Mouse (Mus musculus) layer of hippocampus, adult 8-10 months (tissue): ENCODE data around the gene Gm30083. TPM values are rescaled to one million over a fixed set of nuclear protein-coding genes. Genes with fewer than 3 reads are reported as not detected.
A peak's percentile ranks its signal among the peaks of the same experiment; 100 is the strongest.

ENCODE experiments used
- DNase-seq, 2 experiments: peaks; one replicate each; pipeline ENCODE4 v3.0.0; 2022; ENCODE audit warnings: low spot score in 2 of 2
- total RNA-seq, 4 experiments: library from RNA; stranded (reverse); gene quantifications; 2 replicates each; pipeline ENCODE4 v1.2.4; 2022

Gene Gm30083
- not detected for total RNA-seq

DNA sequence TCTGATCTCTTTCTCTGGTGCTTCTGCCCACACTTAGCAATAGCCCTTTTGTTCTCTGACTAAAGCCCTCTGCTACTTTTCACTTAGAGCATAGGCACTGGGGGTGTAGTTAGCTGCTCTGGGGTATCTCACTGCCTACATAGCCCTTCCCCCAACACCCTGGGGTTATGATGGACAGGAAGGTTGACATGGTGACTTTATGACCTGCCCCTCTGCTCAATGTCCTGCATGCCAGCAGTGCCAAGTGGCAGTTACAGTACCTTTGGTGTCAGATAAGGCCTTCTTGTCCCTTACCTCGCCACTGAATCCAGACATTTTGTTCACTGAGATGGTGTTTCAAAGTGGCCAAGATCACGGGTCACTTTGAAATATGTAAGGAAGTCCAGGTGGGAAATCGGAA lies at the start of gene Gm30083:
TSS of gene Gm30083 (minus strand) at position 120 of the 400 bp plus-strand sequence.
- DNase-seq = no peak

DNA sequence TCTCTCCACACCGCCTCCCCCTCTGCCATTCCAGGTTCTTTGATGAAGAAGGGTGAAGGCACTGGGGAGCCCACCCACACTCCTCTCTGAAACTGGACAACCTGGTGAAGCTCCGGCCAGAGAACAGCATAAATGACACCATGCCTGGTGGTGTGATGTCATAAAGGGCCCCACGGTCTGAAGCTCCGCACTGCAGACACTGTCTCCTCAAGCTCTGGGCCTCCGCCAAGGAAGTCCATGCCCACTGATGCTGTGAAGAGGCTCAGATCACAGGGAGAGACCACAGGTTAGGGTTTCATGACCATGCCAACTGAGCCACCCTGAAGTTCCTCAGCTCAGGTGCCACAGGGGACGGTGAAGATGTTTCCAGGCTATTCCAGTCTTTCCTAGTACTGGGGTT lies 37.5 kb upstream of the Gm30083 start, which contains the start of gene Antxrl:
TSS of gene Antxrl (plus strand) at position 192 of the 400 bp plus-strand sequence.
- DNase-seq = no peak

DNA sequence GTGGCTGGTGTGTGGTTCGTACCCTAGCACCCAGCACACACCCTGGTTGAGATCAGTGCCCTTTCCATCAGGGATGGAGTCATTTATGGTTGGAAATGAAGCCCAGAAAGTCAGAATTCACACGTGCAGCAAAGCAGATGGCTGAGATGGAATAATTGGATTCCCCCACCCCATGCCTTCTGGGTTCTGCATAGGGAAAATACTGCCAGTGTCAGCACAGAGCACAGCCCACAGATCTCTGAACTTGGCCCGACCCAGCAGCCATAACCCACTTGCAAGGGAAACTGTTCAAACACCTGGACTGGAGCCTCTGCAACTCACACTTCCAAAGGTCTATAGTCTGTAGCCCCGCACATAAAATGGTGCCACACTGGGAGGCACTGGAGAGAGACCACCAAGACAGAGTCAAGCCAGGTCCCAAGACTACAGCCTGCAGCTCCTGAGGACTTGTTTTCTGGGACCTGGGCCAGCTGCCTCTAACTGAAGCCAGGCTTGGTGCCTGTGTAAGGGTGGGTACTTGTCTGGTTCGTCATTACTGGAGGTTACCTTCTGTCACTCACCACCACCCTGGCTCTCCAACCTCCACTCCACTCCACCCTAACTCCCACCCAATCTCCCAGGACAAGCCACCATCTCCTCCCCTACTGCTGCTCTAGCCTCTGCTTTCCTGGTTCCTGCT lies 35.3 kb upstream of the Gm30083 start:
- no peak for DNase-seq

DNA sequence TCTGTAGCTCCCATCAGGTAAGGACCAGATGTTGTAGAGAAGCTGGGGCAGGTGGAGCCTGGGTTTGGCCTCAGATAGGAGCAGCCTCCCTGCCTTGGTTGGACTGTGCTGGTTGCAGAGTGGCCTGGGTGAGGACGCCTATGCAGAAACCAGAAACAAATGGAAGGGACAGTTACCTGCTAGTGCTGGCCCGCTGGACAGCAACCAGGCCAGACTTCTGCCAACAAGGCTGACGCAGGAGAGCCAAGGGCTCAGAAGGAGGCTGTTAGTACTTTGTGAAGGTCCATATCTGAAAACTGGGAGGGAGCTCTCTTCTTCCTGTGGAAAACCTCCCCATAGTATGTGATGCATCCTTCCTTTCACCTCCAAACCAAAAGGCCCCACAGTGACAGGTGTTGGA lies 28.4 kb upstream of the Gm30083 start:
- DNase-seq = no peak

DNA sequence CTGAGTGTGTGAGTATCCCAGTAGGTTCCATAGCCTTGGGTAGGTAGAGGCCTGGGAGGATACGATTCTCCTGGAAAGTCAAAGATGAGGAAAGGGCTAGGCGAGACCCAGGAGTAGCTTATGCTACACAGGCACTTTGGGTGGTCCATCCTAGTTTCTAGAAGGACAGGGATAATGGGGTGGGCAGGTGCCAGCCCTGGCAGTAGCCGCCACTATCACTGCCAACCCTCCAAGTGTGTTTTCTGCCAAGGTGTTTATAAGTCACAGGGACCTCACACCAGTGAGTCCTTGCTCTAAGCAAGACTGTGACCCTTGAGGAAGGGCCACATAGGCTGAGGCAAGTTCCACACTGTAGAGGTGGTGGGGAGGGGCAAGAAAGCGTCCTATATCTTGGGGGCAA lies 26.3 kb upstream of the Gm30083 start:
- DNase-seq = no peak

DNA sequence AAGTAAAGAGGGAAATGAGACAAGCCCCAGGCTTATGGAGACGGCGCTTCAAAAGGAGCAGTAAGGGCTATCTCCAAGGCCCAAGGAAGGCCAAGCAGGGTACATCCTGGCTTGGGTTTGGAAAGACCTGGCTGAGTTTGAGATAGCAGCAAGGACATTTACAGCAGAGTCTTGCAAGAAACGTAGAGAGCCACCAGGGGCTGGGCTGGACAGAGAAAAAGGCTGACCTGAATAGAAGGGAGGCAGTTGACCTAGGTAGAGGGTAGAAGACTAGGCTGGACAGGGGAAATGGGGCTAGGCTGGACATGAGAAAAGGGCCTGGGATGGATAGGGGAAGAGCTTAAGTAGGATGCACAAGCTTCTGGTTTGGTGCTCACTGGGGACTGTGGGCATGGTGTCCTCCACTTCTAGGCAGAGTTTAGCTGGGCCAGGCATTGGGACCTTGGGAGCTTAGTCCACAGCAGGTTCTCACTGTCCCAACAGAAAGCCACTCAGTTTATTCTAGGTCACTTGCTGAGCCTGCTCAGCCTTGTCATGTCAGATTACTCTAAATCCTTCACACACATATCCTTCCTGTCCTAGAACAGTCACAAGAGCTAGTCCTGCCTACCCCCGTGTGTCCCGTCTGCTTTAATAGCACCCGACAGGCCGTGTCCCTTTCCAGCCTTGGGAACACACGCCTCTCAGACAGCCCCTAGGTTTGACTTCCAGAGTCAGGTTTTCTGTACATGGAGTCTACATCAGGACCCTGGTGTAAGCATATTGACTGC lies 19.0 kb upstream of the Gm30083 start:
- DNase-seq = no peak

DNA sequence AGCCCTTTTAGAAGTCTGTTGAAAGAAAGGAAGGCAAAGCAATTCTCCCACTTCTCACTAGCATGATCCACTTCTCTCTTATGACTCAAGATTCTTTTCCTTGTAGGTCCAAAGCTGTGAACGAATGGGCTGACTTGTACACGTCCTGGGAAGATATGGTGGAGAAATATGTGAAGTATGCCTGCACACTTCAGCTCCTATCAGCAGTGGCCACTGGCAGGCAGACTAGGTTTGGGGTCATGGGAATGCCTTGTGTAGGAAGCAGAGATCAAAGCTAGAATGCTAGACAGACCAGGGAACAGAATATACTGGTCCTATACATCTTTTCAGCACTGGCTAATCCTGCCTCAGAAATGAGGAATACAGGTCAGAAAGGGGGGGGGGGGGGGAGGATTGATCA lies 11.7 kb upstream of the Gm30083 start:
- no peak for DNase-seq

DNA sequence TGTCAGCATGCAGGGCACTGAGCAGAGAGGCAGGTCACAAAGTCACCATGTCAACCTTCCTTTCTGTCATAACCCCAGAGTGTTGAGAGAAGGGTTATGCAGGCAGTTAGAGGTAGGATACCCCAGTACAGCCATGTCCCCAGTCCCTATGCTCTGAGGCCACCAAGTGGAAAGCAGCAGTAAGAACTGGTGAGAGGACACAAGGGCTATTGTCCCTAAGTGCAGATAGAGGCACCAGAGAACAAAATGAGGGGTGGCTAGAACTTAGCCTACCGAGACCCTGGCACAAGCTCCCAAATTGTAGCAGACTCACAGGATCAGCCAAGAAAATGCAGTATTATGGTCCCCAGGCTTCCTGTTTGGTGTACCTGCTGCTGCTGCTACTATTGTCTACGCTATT lies 2.0 kb upstream of the Gm30083 start:
- no peak for DNase-seq

DNA sequence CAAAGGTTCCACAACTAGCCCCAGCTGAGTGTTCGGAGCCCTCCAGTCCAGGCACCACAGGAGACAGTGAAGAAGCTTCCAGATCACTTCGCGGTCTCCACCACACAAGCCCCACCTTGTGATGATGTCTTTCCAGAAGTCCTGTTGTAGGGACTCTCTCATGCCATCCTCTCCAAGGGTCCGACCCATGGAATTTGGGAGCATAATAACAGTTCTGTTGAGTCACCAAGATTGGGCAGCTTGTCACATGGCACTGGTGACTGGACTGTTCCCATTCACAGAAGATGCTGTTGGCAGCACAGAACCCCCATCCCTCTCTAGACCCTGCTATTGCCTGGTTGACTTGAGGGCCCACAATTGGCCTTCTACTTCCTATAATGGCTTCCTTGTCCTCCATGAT lies 1.4 kb upstream of the Gm30083 start, which contains the start of gene Gm5460:
TSS of gene Gm5460 (plus strand) at position 378 of the 400 bp plus-strand sequence.
- DNase-seq = no peak

DNA sequence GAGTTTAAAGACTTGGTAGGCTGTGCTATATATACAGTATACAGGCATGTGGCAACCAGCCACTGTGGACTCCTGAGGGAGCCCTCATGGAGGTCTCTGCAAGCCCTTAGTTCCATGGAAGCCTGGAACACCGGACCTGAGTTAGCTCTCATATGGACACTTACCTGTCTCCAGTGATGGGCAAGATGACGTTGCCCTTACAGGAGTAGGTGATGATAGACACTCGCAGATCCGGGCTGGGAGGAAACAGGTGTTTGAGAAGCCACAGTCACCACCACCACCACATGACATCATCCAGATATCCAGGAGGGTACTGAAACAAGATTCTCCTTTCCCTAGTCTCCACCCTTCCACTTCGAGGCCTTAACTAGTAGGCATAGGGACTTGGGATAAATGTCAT lies 12.6 kb downstream of the Gm30083 start:
- DNase-seq = no peak

DNA sequence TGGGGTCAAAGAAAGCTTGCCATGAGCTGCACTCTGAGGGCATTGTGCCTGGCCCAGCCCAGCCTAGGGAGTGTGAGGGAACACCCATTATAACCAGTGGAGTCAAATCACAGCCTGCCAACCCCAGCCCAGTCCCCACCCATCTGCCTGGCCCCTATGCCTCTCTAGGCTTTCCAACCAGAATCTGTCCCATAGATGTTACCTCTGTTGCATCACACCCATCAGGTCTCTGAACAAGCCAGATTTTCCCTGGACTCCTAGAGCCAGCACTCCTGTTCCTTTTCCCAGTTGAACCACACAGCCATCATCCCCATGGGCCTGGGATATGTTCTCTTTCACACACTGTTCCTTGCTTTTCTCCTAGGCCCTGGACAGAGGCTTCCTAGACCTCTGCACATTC lies 13.5 kb downstream of the Gm30083 start:
- DNase-seq = no peak

DNA sequence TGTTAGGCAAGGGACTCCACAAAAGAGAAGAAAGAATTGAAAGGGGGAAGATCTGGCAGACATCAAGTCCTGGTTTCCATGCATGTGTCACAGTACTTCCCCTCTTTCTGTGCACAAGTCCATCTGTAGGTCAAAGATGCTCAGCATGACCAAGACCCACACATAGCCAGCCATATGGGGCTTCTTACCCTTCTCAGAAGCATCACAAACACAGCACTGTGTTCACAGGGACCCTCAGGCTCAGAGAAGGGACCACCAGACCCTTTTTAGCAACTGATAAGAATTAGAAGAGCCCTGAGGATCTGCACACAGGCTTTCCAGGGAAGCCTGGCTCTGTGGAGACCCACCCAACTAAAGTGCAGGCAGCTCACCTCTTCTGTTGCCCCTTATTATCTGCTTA lies 14.9 kb downstream of the Gm30083 start:
- no peak for DNase-seq

DNA sequence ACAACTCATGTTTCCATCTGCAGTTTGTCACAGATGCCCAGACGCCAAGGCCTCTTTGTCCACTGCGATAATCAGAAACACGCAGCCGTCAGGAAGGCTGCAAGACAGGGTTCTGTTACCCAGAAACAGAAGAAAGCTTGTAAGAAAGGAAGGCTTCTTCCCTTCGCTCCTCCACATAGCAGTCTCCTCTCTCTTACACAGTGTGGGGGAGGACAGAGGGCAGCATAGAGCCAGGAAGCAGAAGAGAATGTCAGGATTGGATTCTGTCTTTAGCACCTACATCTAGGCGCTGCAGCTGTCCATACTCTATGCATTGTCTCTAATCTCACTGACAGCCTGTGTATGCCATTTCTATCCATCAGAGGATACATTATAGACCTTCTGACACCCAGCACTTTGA lies 17.6 kb downstream of the Gm30083 start:
- no peak for DNase-seq

DNA sequence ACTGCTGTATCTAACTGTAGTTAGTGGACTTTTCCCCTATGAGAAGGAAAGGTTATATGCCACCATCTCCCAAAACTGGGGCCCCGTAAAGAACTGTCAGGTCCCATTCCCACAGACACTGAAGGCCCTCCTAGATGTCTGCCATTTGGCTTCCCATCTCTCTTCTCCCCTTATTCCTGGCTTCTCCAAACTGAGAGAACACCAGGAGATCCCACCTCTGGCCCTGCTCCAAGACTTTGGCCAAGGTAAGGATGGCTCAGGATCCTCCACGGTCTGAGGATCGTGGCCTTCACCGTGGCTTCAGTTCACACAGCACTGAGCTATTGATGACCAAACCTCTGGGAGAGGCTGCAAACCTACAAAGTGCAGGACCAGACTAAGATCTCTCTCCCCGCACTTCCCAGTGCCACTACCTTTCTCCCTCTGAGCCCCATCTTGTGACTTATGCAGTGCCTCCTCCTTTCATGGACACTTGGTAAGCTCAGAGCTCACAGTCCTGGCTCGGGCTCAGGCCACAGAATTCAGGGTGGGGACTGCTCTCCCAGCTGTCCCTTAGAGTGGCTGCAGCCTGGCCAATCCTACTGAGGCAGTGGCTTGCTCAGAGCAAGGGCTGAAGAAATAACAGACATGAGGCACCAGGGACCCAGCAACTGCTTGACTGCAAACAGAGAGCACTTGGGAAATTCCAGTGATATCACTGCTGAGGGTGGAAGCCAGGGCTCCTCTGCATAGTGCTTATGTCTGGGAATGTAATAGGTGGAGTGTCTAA lies 21.3 kb downstream of the Gm30083 start:
- DNase-seq = no peak

DNA sequence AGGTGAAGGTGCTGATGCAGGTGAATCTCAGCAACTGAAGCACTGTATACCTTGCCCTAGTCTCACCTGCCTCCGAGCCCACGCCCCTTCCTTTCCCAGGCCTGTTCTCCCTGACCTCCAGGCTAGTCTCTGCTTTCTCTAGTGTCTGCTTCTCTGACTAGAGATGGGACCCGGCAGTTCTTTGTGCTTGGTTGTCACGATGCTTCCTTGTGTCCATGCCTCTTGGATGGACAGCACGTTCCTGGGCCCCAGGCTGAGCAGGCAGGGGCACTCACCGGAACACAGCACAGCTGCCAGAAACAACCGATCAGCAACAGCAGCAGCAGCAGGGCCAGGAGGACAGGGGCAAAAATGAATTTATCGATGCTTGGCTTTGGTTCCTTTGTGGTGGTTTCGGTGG lies 21.9 kb downstream of the Gm30083 start:
- no peak for DNase-seq

DNA sequence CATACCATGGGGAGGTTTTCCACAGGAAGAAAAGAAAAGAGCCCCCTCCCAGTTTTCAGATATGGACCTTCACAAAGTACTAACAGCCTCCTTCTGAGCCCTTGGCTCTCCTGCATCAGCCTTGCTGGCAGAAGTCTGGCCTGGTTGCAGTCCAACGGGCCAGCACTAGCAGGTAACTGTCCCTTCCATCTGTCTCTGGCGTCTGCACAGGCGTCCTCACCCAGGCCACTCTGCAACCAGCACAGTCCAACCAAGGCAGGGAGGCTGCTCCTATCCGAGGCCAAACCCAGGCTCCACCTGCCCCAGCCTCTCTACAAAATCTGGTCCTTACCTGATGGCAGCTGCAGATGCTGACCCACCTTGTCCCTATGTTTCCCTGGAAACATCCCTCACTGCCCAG lies 23.0 kb downstream of the Gm30083 start:
- DNase-seq = no peak

DNA sequence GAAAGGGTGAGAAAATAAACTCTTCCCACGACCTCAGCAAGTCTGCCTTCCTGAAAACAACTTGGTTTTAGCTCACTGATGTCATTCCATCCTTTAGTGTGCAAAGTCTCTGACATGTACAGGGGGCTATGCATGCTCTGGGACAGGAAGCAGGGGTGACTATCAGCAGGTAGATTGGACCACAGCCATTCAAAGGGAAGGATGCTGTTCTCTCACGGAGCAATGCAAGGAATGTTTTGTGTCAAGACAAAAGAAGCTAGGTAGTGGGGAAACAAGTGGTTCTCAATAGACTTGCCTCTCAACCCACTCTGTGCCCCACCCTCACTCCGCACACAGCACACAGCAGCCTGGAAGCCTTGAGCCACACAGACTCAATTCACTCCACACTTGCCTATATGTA lies 25.8 kb downstream of the Gm30083 start:
- DNase-seq = no peak

DNA sequence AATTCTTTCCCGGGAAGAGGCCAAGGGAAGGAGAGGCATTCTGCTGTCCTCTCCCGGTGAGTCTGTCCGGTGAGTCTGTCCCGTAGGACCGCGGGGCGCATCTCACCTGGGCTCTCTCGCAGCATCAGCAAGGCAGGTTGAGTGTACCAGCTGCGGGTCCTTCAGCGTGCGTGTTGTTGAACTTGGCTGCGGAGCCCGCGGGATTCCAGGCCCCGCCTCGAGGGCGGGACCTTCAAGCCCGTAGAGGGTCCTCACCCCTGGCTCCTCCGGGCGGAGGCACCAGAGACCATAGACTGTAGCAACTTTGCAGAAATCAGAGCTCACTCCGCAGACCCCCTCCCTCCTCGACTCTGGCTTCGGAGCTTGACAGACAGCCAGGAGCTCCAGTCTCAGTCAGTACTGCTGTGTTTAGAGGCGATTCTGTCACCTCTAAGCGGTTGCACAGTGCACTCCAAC lies 36.4 kb downstream of the Gm30083 start, which contains the start of gene Zfp488:
TSS of gene Zfp488 (minus strand) at position 161 of the 456 bp plus-strand sequence.
- no peak for DNase-seq

DNA sequence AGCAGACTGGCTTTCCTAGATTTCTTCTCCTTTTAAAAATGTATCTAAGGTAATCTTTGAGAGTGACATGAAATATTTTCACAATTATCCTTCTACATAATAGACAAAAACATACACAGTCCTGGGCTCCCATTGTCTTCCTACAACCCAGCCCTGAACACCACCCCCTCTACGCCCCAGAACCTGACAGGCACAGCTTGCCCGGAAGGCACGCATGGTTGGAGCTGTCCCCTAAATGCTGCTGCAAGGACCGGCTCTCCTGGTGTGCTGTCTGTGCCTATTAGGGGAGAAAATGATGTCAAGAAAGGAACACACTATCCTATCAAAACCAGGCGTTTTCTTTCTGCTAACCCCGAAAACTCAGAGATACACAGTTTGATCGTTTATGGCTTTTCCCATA lies 37.2 kb downstream of the Gm30083 start:
- DNase-seq = no peak

DNA sequence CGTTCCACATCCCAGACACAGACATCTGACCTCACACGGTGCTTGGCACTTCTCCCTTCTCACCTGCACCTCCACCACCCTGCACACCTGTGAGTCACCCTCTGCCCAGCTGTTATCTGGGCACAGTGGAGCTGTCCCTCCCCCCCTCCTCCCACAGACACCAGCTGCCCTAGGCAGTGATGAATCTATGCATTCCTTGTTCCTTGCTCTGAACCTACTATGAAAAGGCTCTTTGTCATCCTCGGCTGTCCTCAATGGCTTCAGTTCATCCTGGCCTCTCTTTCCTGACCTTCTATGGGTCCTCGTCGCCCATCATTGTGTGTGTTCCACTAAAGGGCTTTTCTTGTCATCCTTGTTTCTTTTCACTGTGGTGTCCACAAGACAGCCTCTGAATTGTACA lies 40.2 kb downstream of the Gm30083 start:
- DNase-seq = peak in 1 of 2 experiments; percentile 42

DNA sequence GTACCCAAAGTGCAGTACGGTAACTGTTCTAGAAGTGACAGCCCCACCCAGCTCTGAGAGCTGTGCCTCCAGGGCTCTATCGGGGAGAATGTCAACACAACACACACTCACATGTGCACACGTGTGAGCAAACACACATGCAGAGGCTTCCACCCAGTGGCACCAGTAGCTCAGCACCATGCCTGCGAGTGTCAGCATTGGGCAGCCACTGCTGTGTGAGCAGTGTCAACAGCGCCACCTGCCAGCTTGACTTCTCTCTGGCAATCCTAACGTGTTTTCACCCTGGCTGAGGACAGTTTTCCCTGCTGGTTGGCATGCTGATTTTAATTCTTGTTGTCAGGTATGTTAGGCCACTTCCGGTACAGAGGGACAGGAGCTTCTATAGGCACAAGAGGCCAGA lies 42.3 kb downstream of the Gm30083 start:
- no peak for DNase-seq

DNA sequence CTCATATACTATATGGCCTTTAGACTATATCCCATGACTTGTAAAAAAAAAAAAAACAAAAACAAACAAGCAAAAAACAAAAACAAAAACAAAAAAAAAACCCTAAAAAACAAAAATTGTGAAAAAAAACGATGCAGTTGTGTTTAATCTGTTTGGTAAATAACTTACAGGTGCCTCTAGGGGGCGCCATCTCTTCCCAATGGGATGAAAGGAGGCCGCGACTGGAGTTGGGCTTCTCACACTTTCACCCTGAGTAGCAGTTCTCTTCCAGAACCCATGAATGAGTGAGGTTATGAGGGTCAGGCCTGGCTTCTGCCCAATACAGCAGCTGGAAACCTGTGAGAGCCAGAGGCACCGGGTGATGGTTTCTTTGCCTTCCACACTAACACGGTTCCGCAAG lies 49.3 kb downstream of the Gm30083 start:
- no peak for DNase-seq
